Mouse (Mus musculus): ENCODE measurements around the gene Tmem108. TPM values are rescaled to one million over a fixed set of nuclear protein-coding genes. Genes with fewer than 3 reads are reported as not detected.

The Tmem108 gene
- total RNA-seq, 2 experiments from 2014 or later = 41.6 to 43.7 TPM

- peak in 1 of 2 experiments; percentile 36 for DNase-seq (ENCODE audit: extremely low spot score in 1 of 2, low spot score in 2 of 2)
- intact Hi-C loops (cut with DNase I) = no loop called here
These were observed 104.3 kb downstream of the Tmem108 start for GRCm38 (mm10) chr9:103657183-103657975.

GRCm38 (mm10) chr9:103653995-103654587 is 107.5 kb downstream of the Tmem108 start:
- DNase-seq (ENCODE audit: extremely low spot score in 1 of 2, low spot score in 2 of 2) = no peak
- intact Hi-C loops (cut with DNase I) = no loop called here

GRCm38 (mm10) chr9:103652127-103652882 is 109.3 kb downstream of the Tmem108 start:
- intact Hi-C loops (cut with DNase I) = no loop called here
- DNase-seq (ENCODE audit: extremely low spot score in 1 of 2, low spot score in 2 of 2) = no peak

- DNase-seq (ENCODE audit: extremely low spot score in 1 of 2, low spot score in 2 of 2) = no peak
- intact Hi-C loops (cut with DNase I) = no loop called here
These were observed 115.0 kb downstream of the Tmem108 start for GRCm38 (mm10) chr9:103646605-103647004.

GRCm38 (mm10) chr9:103645724-103646123 is 115.9 kb downstream of the Tmem108 start:
- DNase-seq (ENCODE audit: extremely low spot score in 1 of 2, low spot score in 2 of 2) = no peak
- intact Hi-C loops (cut with DNase I) = no loop called here

GRCm38 (mm10) chr9:103642300-103642699 is 119.3 kb downstream of the Tmem108 start:
- DNase-seq (ENCODE audit: extremely low spot score in 1 of 2, low spot score in 2 of 2) = no peak
- intact Hi-C loops (cut with DNase I) = no loop called here

- DNase-seq (ENCODE audit: extremely low spot score in 1 of 2, low spot score in 2 of 2) = no peak
- intact Hi-C loops (cut with DNase I) = no loop called here
These were observed 120.3 kb downstream of the Tmem108 start for GRCm38 (mm10) chr9:103641340-103641739.

- no peak for DNase-seq (ENCODE audit: extremely low spot score in 1 of 2, low spot score in 2 of 2)
- intact Hi-C loops (cut with DNase I) = no loop called here
These were observed 122.2 kb downstream of the Tmem108 start for GRCm38 (mm10) chr9:103639413-103639812.

- intact Hi-C loops (cut with DNase I) = no loop called here
- no peak for DNase-seq (ENCODE audit: extremely low spot score in 1 of 2, low spot score in 2 of 2)
These were observed 124.2 kb downstream of the Tmem108 start for GRCm38 (mm10) chr9:103637451-103637850.

GRCm38 (mm10) chr9:103636847-103637246 is 124.8 kb downstream of the Tmem108 start:
- intact Hi-C loops (cut with DNase I) = no loop called here
- DNase-seq (ENCODE audit: extremely low spot score in 1 of 2, low spot score in 2 of 2) = no peak

GRCm38 (mm10) chr9:103628861-103629469 is 132.7 kb downstream of the Tmem108 start:
- intact Hi-C loops (cut with DNase I) = no loop called here
- DNase-seq (ENCODE audit: extremely low spot score in 1 of 2, low spot score in 2 of 2) = no peak

GRCm38 (mm10) chr9:103627404-103627900 is 134.2 kb downstream of the Tmem108 start:
- intact Hi-C loops (cut with DNase I) = no loop called here
- DNase-seq (ENCODE audit: extremely low spot score in 1 of 2, low spot score in 2 of 2) = no peak

GRCm38 (mm10) chr9:103626156-103626555 is 135.5 kb downstream of the Tmem108 start:
- intact Hi-C loops (cut with DNase I) = no loop called here
- DNase-seq (ENCODE audit: extremely low spot score in 1 of 2, low spot score in 2 of 2) = no peak

- intact Hi-C loops (cut with DNase I) = loop anchor here (2.0 to 5.0 kb wide), 3 partner anchors 132 to 373 kb away; no protein-coding TSS in a partner anchor
- peak; percentile 64 to 75 for DNase-seq (ENCODE audit: extremely low spot score in 1 of 2, low spot score in 2 of 2)
These were observed 137.0 kb downstream of the Tmem108 start for GRCm38 (mm10) chr9:103624649-103625048.

GRCm38 (mm10) chr9:103623560-103624316 is 137.9 kb downstream of the Tmem108 start:
- intact Hi-C loops (cut with DNase I) = loop anchor here (2.0 to 5.0 kb wide), 3 partner anchors 131 to 374 kb away; no protein-coding TSS in a partner anchor
- DNase-seq (ENCODE audit: extremely low spot score in 1 of 2, low spot score in 2 of 2) = peak in 1 of 2 experiments; percentile 34

GRCm38 (mm10) chr9:103622988-103623387 is 138.6 kb downstream of the Tmem108 start:
- intact Hi-C loops (cut with DNase I) = loop anchor here (5.0 kb wide), 2 partner anchors 131 to 374 kb away; no protein-coding TSS in a partner anchor
- DNase-seq (ENCODE audit: extremely low spot score in 1 of 2, low spot score in 2 of 2) = no peak

- intact Hi-C loops (cut with DNase I) = loop anchor here (5.0 kb wide), 2 partner anchors 130 to 375 kb away; no protein-coding TSS in a partner anchor
- no peak for DNase-seq (ENCODE audit: extremely low spot score in 1 of 2, low spot score in 2 of 2)
These were observed 139.8 kb downstream of the Tmem108 start for GRCm38 (mm10) chr9:103621870-103622269.

Measured in left cerebral cortex, postnatal 10 days (tissue).